Mouse (Mus musculus) kidney, adult 2 months (tissue): ENCODE results near the gene Sept10.

Experiments used
- CTCF ChIP-seq: fragments of 200-500 bp; conservative IDR thresholded peaks from 2 replicates; pipeline ENCODE4 v1.5.1; 2011; ENCODE audit warnings: low read depth, mild to moderate bottlenecking, control low read depth, low read length, moderate library complexity, mixed read lengths; ENCODE audit not compliant: insufficient read depth, insufficient read length
- POLR2A ChIP-seq: fragments of 200-500 bp; IDR thresholded peaks from one replicate; pipeline ENCODE4 v1.6.1; 2011; ENCODE audit warnings: low read depth, low read length, control low read depth

GRCm38 (mm10) chr10:59235847-59236246, 14.2 kb upstream of the Sept10 start:
- no peak for TF ChIP-seq CTCF
- TF ChIP-seq POLR2A, result no peak
